Mouse (Mus musculus): Measurements from ENCODE around the gene D10Wsu102e.

GRCm38 (mm10) chr10:83332581-83332980 lies 27.4 kb upstream of the D10Wsu102e start:
- TF ChIP-seq CTCF (IDR thresholded peaks at IDR 0.05; ENCODE audit: low read depth, low read length): no peak
- TF ChIP-seq POLR2A (IDR thresholded peaks at IDR 0.05; ENCODE audit: borderline replicate concordance, low read depth, low read length): no peak

All from bone marrow macrophage, adult 2 months (primary cell).